Mouse (Mus musculus) urinary bladder, postnatal 4 days (tissue): ENCODE results near the gene Ppp6r3.

Experiments used
- DNase-seq, 2 experiments: peaks; one replicate each; pipeline ENCODE4 v3.0.0; 2021 to 2022; ENCODE audit warnings: low spot score in 2 of 2

Ppp6r3 gene

DNA sequence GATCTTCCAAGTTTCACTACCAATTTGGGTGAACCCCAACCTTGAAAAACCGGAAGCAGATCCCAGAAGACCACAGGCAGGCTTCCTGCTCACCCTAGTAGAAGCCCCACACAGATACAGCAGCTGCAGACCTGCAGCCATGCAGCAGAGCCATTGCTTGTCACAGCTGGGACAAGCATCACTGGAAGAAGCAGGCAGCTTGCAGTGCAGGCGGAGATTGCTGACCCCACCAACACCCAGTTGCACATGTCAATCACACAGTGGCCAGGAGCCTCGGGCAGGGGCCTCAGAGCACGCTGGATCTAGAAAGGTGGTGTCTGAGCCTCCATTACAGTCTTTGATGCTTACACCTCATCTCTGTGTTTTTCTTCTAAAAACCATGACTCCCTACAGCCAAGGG is 141.4 kb downstream of the Ppp6r3 start:
- DNase-seq, result no peak

DNA sequence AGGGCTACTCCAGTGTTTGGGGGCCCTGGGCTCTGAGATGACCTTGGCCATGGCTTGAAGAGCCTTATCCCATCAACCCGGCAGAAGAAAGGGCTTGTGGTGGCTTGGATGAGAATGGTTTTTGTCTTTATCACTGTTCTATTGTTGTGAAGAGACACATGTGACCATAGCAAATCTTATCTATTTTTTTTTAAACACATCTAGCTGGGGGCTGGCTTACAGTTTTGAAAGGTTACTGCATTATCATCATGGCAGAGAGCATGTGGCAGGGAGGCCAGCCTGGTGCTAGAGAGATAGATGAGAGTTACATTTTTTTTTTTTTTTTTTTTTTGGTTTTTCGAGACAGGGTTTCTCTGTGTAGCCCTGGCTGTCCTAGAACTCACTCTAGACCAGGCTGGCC is 143.6 kb downstream of the Ppp6r3 start:
- DNase-seq, result no peak

DNA sequence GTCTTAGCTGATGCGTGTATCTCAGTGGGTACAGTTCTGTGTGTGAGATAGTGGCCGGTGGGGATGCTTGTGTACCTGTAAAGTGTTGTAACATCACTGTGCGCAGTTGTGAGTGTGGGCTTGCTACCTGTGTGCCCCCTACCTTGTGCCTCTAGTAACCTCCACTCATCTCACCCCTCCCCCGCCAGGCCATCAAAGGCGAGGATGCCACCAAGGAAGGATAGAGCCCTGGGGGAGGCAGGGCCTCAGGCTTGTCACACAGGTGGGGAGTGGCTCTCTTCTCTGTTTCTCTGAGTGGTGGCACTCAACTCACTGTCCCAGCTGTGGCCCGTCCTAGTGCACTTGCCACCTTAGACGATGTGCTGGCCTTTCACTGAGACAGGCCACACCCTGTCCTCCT is 144.5 kb downstream of the Ppp6r3 start:
- no peak for DNase-seq

DNA sequence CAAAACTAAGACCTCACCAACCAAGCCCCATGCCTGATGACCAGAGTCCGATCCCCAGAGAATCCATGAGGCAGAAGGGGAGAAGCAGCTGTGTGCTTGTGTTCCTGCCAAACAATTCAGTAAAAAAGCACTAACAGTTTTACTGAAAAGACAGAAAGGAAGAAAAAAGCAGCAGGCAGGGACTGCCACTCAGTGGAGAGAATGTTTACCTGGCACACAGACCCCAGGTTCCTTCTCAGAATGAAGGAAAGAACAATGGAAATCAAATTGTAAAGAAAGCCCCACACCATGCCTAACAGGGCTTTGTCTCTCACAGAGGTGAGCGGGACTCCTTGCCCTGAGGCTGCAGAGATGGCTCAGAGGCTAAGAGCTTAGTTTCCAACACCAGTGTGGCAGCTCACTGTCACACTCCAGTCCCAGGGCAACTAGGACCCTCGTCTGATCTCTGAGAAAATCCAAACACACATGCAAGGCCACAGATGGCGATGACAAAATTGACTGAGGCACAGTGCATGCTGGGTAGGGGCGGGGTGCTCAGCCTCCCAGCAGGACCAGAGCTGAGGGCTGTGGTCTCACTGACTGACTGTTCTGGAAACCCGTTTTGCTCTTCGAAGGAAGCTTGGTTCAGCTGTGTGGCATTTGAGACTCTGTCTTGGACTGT is 146.3 kb downstream of the Ppp6r3 start:
- DNase-seq, result no peak

DNA sequence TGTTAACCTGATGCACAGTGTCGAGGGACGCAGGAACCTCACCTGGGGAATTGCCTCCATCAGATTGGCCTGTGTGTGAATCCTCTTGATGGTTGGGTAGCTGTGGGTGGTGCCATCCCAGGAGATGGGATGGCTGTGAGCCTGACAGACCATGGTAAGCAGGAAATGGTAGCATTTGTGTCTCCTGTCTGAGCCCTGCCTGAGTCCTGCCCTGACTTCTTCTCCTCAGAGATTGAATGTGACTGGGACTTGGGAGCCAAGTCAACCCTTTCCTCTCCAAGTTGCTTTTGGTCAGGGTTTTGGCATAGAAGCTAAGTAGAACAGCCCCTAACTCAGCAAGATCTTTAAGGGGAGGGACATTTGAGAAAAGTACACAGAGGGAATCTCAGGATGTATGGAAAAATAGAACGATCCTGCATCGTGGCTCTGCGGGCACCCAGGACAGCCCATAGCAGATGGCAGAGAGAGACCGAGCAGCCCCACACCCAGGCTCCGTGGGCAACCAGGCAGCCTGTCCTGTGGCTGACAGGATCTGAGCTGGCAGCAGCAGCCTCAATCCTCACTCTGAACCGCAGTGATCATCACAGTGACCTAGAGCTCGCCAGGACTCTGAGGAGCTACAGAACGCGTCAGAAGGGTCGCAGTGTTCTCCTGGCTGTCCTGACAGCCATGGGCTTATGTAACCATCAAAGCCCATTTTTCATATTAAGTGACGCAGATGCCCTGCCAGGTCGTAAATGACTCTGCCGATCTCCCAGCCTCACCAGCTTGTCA is 147.3 kb downstream of the Ppp6r3 start:
- no peak for DNase-seq

DNA sequence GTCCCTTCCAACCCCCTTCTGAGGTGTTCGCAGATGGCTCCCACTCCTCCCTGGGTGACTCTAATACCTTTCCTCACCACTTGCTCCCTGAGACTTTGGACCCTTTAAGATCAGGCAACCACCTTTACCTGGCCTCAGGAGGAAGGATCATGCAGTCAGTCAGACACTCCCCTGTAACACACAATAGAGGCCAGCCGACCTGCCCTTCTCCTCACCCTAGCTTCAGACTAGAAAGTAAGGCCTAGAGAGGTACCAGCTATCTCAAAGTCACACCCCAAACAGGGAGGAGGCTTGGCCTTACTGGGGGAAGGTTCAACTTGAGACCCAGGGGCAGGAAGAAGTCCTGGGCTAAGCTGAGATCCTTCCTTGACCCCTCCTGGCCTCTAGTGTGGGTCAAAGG is 151.3 kb downstream of the Ppp6r3 start:
- no peak for DNase-seq

DNA sequence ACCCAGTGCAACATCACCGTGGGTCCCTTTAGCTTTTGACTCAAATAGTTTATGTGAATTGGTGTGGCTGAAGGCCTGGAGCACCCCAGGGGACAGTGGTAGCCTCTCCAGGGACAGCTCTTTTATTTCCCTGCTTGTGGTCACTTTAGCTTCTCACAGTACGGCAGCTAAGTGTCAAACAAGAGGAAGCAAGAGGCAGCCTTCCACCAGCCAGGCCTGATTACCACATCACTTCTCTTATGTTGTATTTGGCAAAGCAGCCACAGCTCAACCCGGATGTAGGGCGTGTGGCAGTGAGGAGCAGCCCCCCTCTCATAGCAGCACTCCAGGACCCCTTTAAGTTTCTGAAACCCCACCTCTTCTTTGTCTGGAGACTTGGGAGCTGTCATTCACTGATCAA is 152.6 kb downstream of the Ppp6r3 start:
- no peak for DNase-seq

DNA sequence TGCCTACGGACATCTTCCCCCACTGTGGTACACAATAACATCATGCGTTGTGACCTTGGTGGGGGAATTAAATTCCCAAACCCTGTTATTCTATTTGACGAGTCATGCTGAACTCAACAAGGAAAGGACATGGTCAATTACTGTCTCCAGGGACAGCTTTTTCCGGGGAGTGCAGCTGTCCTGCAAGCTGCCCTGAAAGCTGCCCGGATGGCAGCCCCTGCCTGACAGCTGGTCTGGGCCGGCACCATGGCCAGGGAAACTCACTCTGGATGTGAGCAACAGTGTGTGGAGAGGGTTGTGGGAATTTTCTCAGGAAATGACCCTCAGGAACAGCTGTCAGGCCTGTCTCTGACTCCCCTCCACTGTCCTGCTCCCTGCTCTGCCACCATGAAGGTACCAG is 153.1 kb downstream of the Ppp6r3 start:
- DNase-seq, result no peak

DNA sequence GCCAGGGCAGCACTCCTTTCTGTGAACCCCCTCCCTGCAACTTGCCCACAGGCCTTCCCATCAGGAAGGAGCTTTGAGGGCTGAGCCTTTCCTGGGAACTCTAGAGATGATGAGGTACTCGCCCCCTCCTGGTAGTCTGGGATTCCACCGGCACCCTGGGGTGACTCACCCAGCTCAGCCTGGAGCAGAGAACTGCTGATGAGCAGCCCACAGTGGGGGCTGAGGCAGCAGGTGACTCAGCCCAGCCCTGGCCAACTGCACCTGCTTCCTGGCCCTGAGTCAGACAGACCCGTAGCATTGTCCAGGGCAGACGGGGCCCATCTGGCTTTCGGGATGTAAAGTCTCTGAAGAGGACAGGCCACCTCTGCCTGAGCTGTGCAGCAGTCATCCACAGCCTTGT is 156.3 kb downstream of the Ppp6r3 start:
- DNase-seq, result no peak

DNA sequence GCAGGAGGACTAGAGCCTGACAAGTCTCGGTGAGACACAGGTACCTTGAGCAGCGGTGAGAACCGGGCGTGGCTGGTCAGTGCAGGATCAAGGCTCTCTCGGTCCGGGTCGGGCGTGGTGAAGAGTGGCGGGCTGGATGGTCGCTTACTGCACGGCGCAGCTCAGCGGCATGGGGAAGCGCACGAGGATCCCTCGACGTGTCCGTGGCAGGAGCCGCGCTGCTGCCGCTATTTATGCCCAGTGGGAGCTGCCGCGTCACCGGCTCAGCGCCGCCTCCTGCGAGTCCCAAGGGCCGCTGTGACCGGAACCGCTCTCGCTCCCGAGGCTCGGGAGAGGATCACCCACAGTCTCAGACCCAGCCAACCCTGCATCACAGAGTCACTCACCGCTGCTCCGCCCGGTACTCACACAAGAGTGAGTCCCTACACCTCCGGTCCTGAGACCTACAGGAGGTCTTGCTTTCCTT is 161.2 kb downstream of the Ppp6r3 start, which contains the start of gene Gal:
Gal (minus strand) TSS at position 277 of the 466 bp plus-strand sequence.
- no peak for DNase-seq

DNA sequence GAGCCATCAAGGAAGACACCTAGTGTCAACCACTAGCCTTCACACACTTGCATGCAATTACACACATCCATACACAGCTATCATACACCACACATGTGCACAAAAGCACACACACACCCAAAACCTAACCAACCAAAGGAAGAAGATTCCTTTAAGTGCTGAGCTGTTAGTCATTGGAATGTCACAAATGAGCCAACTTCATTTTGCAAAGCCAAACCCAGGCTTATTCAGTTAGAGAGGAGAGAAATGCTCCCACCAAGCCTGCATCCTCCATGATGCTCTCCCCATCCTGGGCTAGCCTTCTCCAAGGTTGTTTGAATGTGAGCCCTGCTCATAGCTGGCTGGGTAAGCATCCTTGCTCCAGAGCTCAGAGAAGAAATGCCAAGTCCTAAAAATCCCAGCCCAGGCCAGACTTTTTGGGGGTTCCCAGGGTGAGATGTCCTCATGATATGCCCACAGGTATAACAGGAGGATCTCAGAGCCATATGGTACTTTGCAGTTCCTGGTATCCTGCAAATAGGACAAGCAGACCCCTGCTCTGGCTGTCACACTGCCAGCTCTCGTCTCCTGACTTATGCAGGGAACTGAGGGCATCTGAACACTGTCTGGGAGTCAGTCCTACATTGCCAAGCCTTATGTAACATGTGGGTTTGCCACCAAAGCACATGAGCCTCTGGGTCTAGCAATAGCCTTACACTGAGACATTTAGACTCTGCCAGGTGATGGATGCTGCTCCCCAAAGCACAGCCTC is 169.8 kb downstream of the Ppp6r3 start:
- no peak for DNase-seq
